Mouse (Mus musculus): ENCODE data around the gene Fbxw4.

- TF ChIP-seq CTCF (IDR thresholded peaks at IDR 0.05; ENCODE audit: insufficient read depth, low read depth, low read length) (no peak), POLR2A (IDR thresholded peaks at IDR 0.05; ENCODE audit: insufficient read depth, low read depth, low read length) (no peak)
Observed at GRCm38 (mm10) chr19:45610823-45611222, 49.3 kb downstream of the Fbxw4 start.
